Mouse (Mus musculus) midbrain, embryonic 13.5 days (tissue): ENCODE results near the gene Sucnr1. TPM values are rescaled to one million over a fixed set of nuclear protein-coding genes. Genes with fewer than 3 reads are reported as not detected.
"Not testable (repeated sequence)": the region's sequence is repeated elsewhere in the genome, so short reads cannot be mapped to it uniquely, and the experiment has no call there.

Experiments used
- ATAC-seq: fragments of 200-750 bp; cut with Nextera tagmentation; 2 replicates; pipeline ENCODE4 v1.8.0; 2017; ENCODE audit warnings: mild to moderate bottlenecking, moderate TSS enrichment, moderate library complexity
- H3K27ac ChIP-seq: fragments of 300-500 bp; sonication (generic); 2 replicates; pipeline ENCODE4 v1.5.1; 2015; ENCODE audit warnings: inconsistent platforms, mild to moderate bottlenecking, moderate library complexity
- H3K27me3 ChIP-seq: fragments of 300-500 bp; sonication (generic); 2 replicates; pipeline ENCODE4 v1.6.1; 2015; ENCODE audit warnings: mild to moderate bottlenecking, inconsistent platforms
- H3K36me3 ChIP-seq: fragments of 300-500 bp; sonication (generic); 2 replicates; pipeline ENCODE4 v1.6.1; 2015; ENCODE audit warnings: mild to moderate bottlenecking, inconsistent platforms
- H3K4me1 ChIP-seq: fragments of 300-500 bp; sonication (generic); replicated peaks from 2 replicates; pipeline ENCODE4 v1.6.1; 2015; ENCODE audit warnings: inconsistent platforms
- H3K4me2 ChIP-seq: fragments of 300-500 bp; sonication (generic); replicated peaks from 2 replicates; pipeline ENCODE4 v1.6.1; 2015; ENCODE audit warnings: moderate library complexity, mild to moderate bottlenecking, inconsistent platforms
- H3K4me3 ChIP-seq: fragments of 300-500 bp; sonication (generic); replicated peaks from 2 replicates; pipeline ENCODE4 v1.5.1; 2015; ENCODE audit warnings: mild to moderate bottlenecking, inconsistent platforms
- H3K9ac ChIP-seq: fragments of 300-500 bp; sonication (generic); replicated peaks from 2 replicates; pipeline ENCODE4 v1.6.1; 2015; ENCODE audit warnings: mild to moderate bottlenecking, inconsistent platforms
- H3K9me3 ChIP-seq: fragments of 300-500 bp; sonication (generic); 2 replicates; pipeline ENCODE4 v1.6.1; 2016; ENCODE audit warnings: mild to moderate bottlenecking, inconsistent platforms
- WGBS: fragments of 180-500 bp; shearing (Covaris S2); methylation state at CpG from one replicate; pipeline ENCODE4 v1.1.7; 2015; 5-methylcytosine and 5-hydroxymethylcytosine counted together
- polyA plus RNA-seq: library from polyadenylated mRNA; unstranded; fragments of >200 nt; fragmentation: Nextera tagmentation; extraction: Ambion mirVana; gene quantifications from 2 replicates; pipeline ENCODE4 v1.2.1, GENCODE M21; 2015

Gene Sucnr1
- polyA plus RNA-seq, 1 experiment from 2014 or later, result not detected

- Histone ChIP-seq H3K4me3 (no peak overlapping the region), H3K9ac (no peak overlapping the region), H3K27me3 (no peaks in the 10 kb centered on the region), H3K4me2 (no peak overlapping the region), H3K9me3 (no peaks in the 10 kb centered on the region), H3K4me1 (no peaks in the 10 kb centered on the region), H3K27ac (no peak overlapping the region), H3K36me3 (no peaks in the 10 kb centered on the region)
- no peak for ATAC-seq
- 78% methylated on average over 2 of the region's 2 CpGs for WGBS
These were observed 12.9 kb downstream of the Sucnr1 start for GRCm38 (mm10) chr3:60094386-60095156.

- no peaks in the 10 kb centered on the region for H3K4me1 ChIP-seq
- no peaks in the 10 kb centered on the region for H3K27me3 ChIP-seq
- 80% methylated on average over 3 of the region's 3 CpGs for WGBS
- no peak for ATAC-seq
- H3K9ac ChIP-seq, result no peak overlapping the region
- no peak overlapping the region for H3K4me2 ChIP-seq
- H3K27ac ChIP-seq, result no peak overlapping the region
- H3K36me3 ChIP-seq, result no peaks in the 10 kb centered on the region
- no peaks in the 10 kb centered on the region for H3K9me3 ChIP-seq
- no peak overlapping the region for H3K4me3 ChIP-seq
These were observed 15.3 kb downstream of the Sucnr1 start for GRCm38 (mm10) chr3:60096941-60097340.

- Histone ChIP-seq H3K4me2 (no peak overlapping the region), H3K36me3 (no peaks in the 10 kb centered on the region), H3K4me1 (no peaks in the 10 kb centered on the region), H3K9ac (no peak overlapping the region), H3K9me3 (no peaks in the 10 kb centered on the region), H3K27ac (no peak overlapping the region), H3K27me3 (no peaks in the 10 kb centered on the region), H3K4me3 (no peak overlapping the region)
- ATAC-seq, result no peak
- 90% methylated on average over 2 of the region's 2 CpGs for WGBS
These were observed 15.8 kb downstream of the Sucnr1 start for GRCm38 (mm10) chr3:60097485-60097884.

GRCm38 (mm10) chr3:60098521-60098920 is 16.9 kb downstream of the Sucnr1 start:
- Histone ChIP-seq H3K4me1 (no peaks in the 10 kb centered on the region), H3K4me2 (no peak overlapping the region), H3K4me3 (no peak overlapping the region), H3K36me3 (no peaks in the 10 kb centered on the region), H3K9me3 (no peaks in the 10 kb centered on the region), H3K27ac (no peak overlapping the region), H3K9ac (no peak overlapping the region), H3K27me3 (no peaks in the 10 kb centered on the region)
- ATAC-seq, result no peak
- WGBS, result 85% methylated on average over 1 of the region's 1 CpGs

- no peak overlapping the region for H3K4me2 ChIP-seq
- no peak overlapping the region for H3K4me3 ChIP-seq
- no peaks in the 10 kb centered on the region for H3K4me1 ChIP-seq
- no peak for ATAC-seq
- no peak overlapping the region for H3K9ac ChIP-seq
- H3K9me3 ChIP-seq, result no peaks in the 10 kb centered on the region
- no peaks in the 10 kb centered on the region for H3K27me3 ChIP-seq
- WGBS, result 80% methylated on average over 2 of the region's 2 CpGs
- no peaks in the 10 kb centered on the region for H3K36me3 ChIP-seq
- H3K27ac ChIP-seq, result no peak overlapping the region
These were observed 22.9 kb downstream of the Sucnr1 start for GRCm38 (mm10) chr3:60104462-60105109.

GRCm38 (mm10) chr3:60106446-60106845 is 24.8 kb downstream of the Sucnr1 start:
- H3K4me3 ChIP-seq, H3K27ac ChIP-seq, H3K36me3 ChIP-seq, H3K4me2 ChIP-seq, ATAC-seq, H3K4me1 ChIP-seq, H3K27me3 ChIP-seq, H3K9ac ChIP-seq, H3K9me3 ChIP-seq: not testable (repeated sequence)
- WGBS, result 61% methylated on average over 1 of the region's 1 CpGs

GRCm38 (mm10) chr3:60107736-60108135 is 26.1 kb downstream of the Sucnr1 start:
- Histone ChIP-seq H3K36me3 (no peaks in the 10 kb centered on the region), H3K4me3 (no peak overlapping the region), H3K27ac (no peak overlapping the region), H3K9me3 (no peaks in the 10 kb centered on the region), H3K27me3 (no peaks in the 10 kb centered on the region), H3K4me1 (no peaks in the 10 kb centered on the region), H3K9ac (no peak overlapping the region), H3K4me2 (no peak overlapping the region)
- no peak for ATAC-seq
- 92% methylated on average over 3 of the region's 3 CpGs for WGBS

- Histone ChIP-seq H3K4me1 (no peaks in the 10 kb centered on the region), H3K27me3 (no peaks in the 10 kb centered on the region), H3K9me3 (no peaks in the 10 kb centered on the region), H3K36me3 (no peaks in the 10 kb centered on the region), H3K4me3 (no peak overlapping the region), H3K4me2 (no peak overlapping the region), H3K9ac (no peak overlapping the region), H3K27ac (no peak overlapping the region)
- ATAC-seq, result no peak
These were observed 27.1 kb downstream of the Sucnr1 start for GRCm38 (mm10) chr3:60108815-60109214.

- Histone ChIP-seq H3K27me3 (no peaks in the 10 kb centered on the region), H3K27ac (no peak overlapping the region), H3K9ac (no peak overlapping the region), H3K4me1 (no peaks in the 10 kb centered on the region), H3K4me2 (no peak overlapping the region), H3K4me3 (no peak overlapping the region), H3K9me3 (no peaks in the 10 kb centered on the region), H3K36me3 (no peaks in the 10 kb centered on the region)
- no peak for ATAC-seq
- WGBS, result 92% methylated on average over 4 of the region's 4 CpGs
These were observed 29.6 kb downstream of the Sucnr1 start for GRCm38 (mm10) chr3:60111135-60111710.

GRCm38 (mm10) chr3:60111889-60112646 is 30.4 kb downstream of the Sucnr1 start:
- H3K27me3 ChIP-seq, result no peaks in the 10 kb centered on the region
- H3K9ac ChIP-seq, result no peak overlapping the region
- no peaks in the 10 kb centered on the region for H3K4me1 ChIP-seq
- ATAC-seq, result no peak
- WGBS, result 83% methylated on average over 6 of the region's 6 CpGs
- H3K4me3 ChIP-seq, result no peak overlapping the region
- H3K9me3 ChIP-seq, result no peaks in the 10 kb centered on the region
- H3K36me3 ChIP-seq, result no peaks in the 10 kb centered on the region
- H3K27ac ChIP-seq, result no peak overlapping the region
- no peak overlapping the region for H3K4me2 ChIP-seq

GRCm38 (mm10) chr3:60114571-60114970 is 32.9 kb downstream of the Sucnr1 start:
- H3K27ac ChIP-seq, result no peak overlapping the region
- ATAC-seq, result no peak
- H3K27me3 ChIP-seq, result no peaks in the 10 kb centered on the region
- no peaks in the 10 kb centered on the region for H3K4me1 ChIP-seq
- H3K9ac ChIP-seq, result no peak overlapping the region
- WGBS, result 58% methylated on average over 2 of the region's 2 CpGs
- H3K4me2 ChIP-seq, result no peak overlapping the region
- H3K4me3 ChIP-seq, result no peak overlapping the region
- no peaks in the 10 kb centered on the region for H3K36me3 ChIP-seq
- H3K9me3 ChIP-seq, result no peaks in the 10 kb centered on the region

GRCm38 (mm10) chr3:60121449-60121848 is 39.8 kb downstream of the Sucnr1 start:
- no peaks in the 10 kb centered on the region for H3K27me3 ChIP-seq
- no peak overlapping the region for H3K4me2 ChIP-seq
- H3K4me3 ChIP-seq, result no peak overlapping the region
- H3K9me3 ChIP-seq, result no peaks in the 10 kb centered on the region
- no peak overlapping the region for H3K9ac ChIP-seq
- no peak overlapping the region for H3K27ac ChIP-seq
- 84% methylated on average over 3 of the region's 3 CpGs for WGBS
- H3K4me1 ChIP-seq, result no peaks in the 10 kb centered on the region
- ATAC-seq, result no peak
- no peaks in the 10 kb centered on the region for H3K36me3 ChIP-seq
